Mouse (Mus musculus) embryonic facial prominence, embryonic 15.5 days (tissue): Measurements from ENCODE around the gene Usf1. TPM values are rescaled to one million over a fixed set of nuclear protein-coding genes. Genes with fewer than 3 reads are reported as not detected.

ENCODE experiments used
- ATAC-seq: fragments of 200-750 bp; cut with Nextera tagmentation; 2 replicates; pipeline ENCODE4 v1.8.0; 2017; ENCODE audit warnings: low read depth, moderate TSS enrichment; ENCODE audit not compliant: insufficient number of reproducible peaks, low FRiP score, low TSS enrichment
- H3K27ac ChIP-seq: fragments of 300-500 bp; sonication (generic); replicated peaks from 2 replicates; pipeline ENCODE4 v1.5.1; 2015; ENCODE audit warnings: mild to moderate bottlenecking, inconsistent platforms
- H3K27me3 ChIP-seq: fragments of 300-500 bp; sonication (generic); 2 replicates; pipeline ENCODE4 v1.6.1; 2015; ENCODE audit warnings: inconsistent platforms
- H3K36me3 ChIP-seq: fragments of 300-500 bp; sonication (generic); 2 replicates; pipeline ENCODE4 v1.6.1; 2015; ENCODE audit warnings: mild to moderate bottlenecking, inconsistent platforms
- H3K4me1 ChIP-seq: fragments of 300-500 bp; sonication (generic); 2 replicates; pipeline ENCODE4 v1.6.1; 2015; ENCODE audit warnings: inconsistent platforms
- H3K4me2 ChIP-seq: fragments of 300-500 bp; sonication (generic); replicated peaks from 2 replicates; pipeline ENCODE4 v1.6.1; 2015; ENCODE audit warnings: mild to moderate bottlenecking, inconsistent platforms
- H3K4me3 ChIP-seq: fragments of 300-500 bp; sonication (generic); replicated peaks from 2 replicates; pipeline ENCODE4 v1.5.1; 2015; ENCODE audit warnings: mild to moderate bottlenecking, inconsistent platforms
- H3K9ac ChIP-seq: fragments of 300-500 bp; sonication (generic); 2 replicates; pipeline ENCODE4 v1.6.1; 2015; ENCODE audit warnings: inconsistent platforms
- H3K9me3 ChIP-seq: fragments of 300-500 bp; sonication (generic); replicated peaks from 2 replicates; pipeline ENCODE4 v1.6.1; 2016; ENCODE audit warnings: inconsistent platforms
- WGBS: fragments of 180-500 bp; shearing (Covaris S2); methylation state at CpG from one replicate; pipeline ENCODE4 v1.1.7; 2015; 5-methylcytosine and 5-hydroxymethylcytosine counted together
- polyA plus RNA-seq: library from polyadenylated mRNA; unstranded; fragments of >200 nt; fragmentation: Nextera tagmentation; extraction: Ambion mirVana; gene quantifications from 2 replicates; pipeline ENCODE4 v1.2.1, GENCODE M21; 2015

The Usf1 gene
- polyA plus RNA-seq, 1 experiment from 2014 or later: 85.2 TPM

GRCm38 (mm10) chr1:171438014-171438670 lies 27.0 kb downstream of the Usf1 start:
- H3K9ac ChIP-seq: peak overlapping the region; percentile 28
- no peak for ATAC-seq
- peak overlapping the region; percentile 31 for H3K27ac ChIP-seq
- no peaks in the 10 kb centered on the region for H3K9me3 ChIP-seq
- no peaks in the 10 kb centered on the region for H3K36me3 ChIP-seq
- peak overlapping the region; percentile 59 for H3K4me2 ChIP-seq
- 2% methylated on average over 18 of the region's 18 CpGs for WGBS
- H3K4me1 ChIP-seq: peaks cover 23% of the 10 kb centered on the region; the same call in 1 of the 2 replicates
- H3K4me3 ChIP-seq: peak overlapping the region; percentile 53
- peaks cover 22% of the 10 kb centered on the region for H3K27me3 ChIP-seq

- H3K27me3 ChIP-seq: peaks cover 22% of the 10 kb centered on the region
- no peak overlapping the region for H3K9ac ChIP-seq
- peaks cover 23% of the 10 kb centered on the region; the same call in 1 of the 2 replicates for H3K4me1 ChIP-seq
- H3K27ac ChIP-seq: peak overlapping the region; percentile 66
- no peak for ATAC-seq
- no peaks in the 10 kb centered on the region for H3K36me3 ChIP-seq
- H3K4me3 ChIP-seq: peak overlapping the region; percentile 53
- peak overlapping the region; percentile 59 for H3K4me2 ChIP-seq
- 21% methylated on average over 8 of the region's 8 CpGs for WGBS
- no peaks in the 10 kb centered on the region for H3K9me3 ChIP-seq
Measured at GRCm38 (mm10) chr1:171439072-171439471, 28.0 kb downstream of the Usf1 start.

GRCm38 (mm10) chr1:171440025-171440725 lies 29.1 kb downstream of the Usf1 start:
- H3K4me1 ChIP-seq: peaks cover 23% of the 10 kb centered on the region; the same call in 1 of the 2 replicates
- H3K27ac ChIP-seq: peak overlapping the region; percentile 66; the same call in 1 of the 2 replicates
- H3K36me3 ChIP-seq: no peaks in the 10 kb centered on the region
- WGBS: 43% methylated on average over 8 of the region's 9 CpGs
- no peak overlapping the region for H3K9ac ChIP-seq
- peak overlapping the region; percentile 53 for H3K4me3 ChIP-seq
- no peak for ATAC-seq
- H3K4me2 ChIP-seq: peak overlapping the region; percentile 59
- H3K27me3 ChIP-seq: peaks cover 22% of the 10 kb centered on the region
- H3K9me3 ChIP-seq: no peaks in the 10 kb centered on the region

GRCm38 (mm10) chr1:171441466-171442412 lies 30.6 kb downstream of the Usf1 start:
- Histone ChIP-seq H3K27me3 (peaks cover 22% of the 10 kb centered on the region), H3K27ac (peak overlapping the region; percentile 55; the same call in 1 of the 2 replicates), H3K36me3 (no peaks in the 10 kb centered on the region), H3K4me3 (no peak overlapping the region), H3K4me2 (no peak overlapping the region), H3K9me3 (no peaks in the 10 kb centered on the region), H3K4me1 (peaks cover 23% of the 10 kb centered on the region; the same call in 1 of the 2 replicates), H3K9ac (no peak overlapping the region)
- WGBS: 47% methylated on average over 7 of the region's 7 CpGs
- no peak for ATAC-seq

GRCm38 (mm10) chr1:171442413-171442760 lies 31.3 kb downstream of the Usf1 start:
- no peak overlapping the region for H3K4me3 ChIP-seq
- no peaks in the 10 kb centered on the region for H3K36me3 ChIP-seq
- H3K4me1 ChIP-seq: peaks cover 17% of the 10 kb centered on the region; the same call in 1 of the 2 replicates
- no peaks in the 10 kb centered on the region for H3K9me3 ChIP-seq
- H3K9ac ChIP-seq: no peak overlapping the region
- H3K27ac ChIP-seq: 0 out of 2 replicates have a peak overlapping the region, but pooled peaks have one; percentile 48
- 45% methylated on average over 8 of the region's 8 CpGs for WGBS
- peaks cover 18% of the 10 kb centered on the region for H3K27me3 ChIP-seq
- no peak for ATAC-seq
- H3K4me2 ChIP-seq: no peak overlapping the region

- ATAC-seq: no peak
- no peaks in the 10 kb centered on the region for H3K27me3 ChIP-seq
- no peak overlapping the region for H3K4me2 ChIP-seq
- no peak overlapping the region for H3K4me3 ChIP-seq
- no peak overlapping the region for H3K9ac ChIP-seq
- no peaks in the 10 kb centered on the region for H3K36me3 ChIP-seq
- WGBS: 78% methylated on average over 5 of the region's 5 CpGs
- peaks cover 6% of the 10 kb centered on the region; the same call in 1 of the 2 replicates for H3K4me1 ChIP-seq
- H3K27ac ChIP-seq: no peak overlapping the region
- H3K9me3 ChIP-seq: no peaks in the 10 kb centered on the region
Measured at GRCm38 (mm10) chr1:171445050-171445449, 33.9 kb downstream of the Usf1 start.

- no peak overlapping the region for H3K27ac ChIP-seq
- no peaks in the 10 kb centered on the region for H3K4me1 ChIP-seq
- H3K9ac ChIP-seq: no peak overlapping the region
- 54% methylated on average over 7 of the region's 7 CpGs for WGBS
- no peak overlapping the region for H3K4me3 ChIP-seq
- ATAC-seq: no peak
- H3K36me3 ChIP-seq: no peaks in the 10 kb centered on the region
- H3K9me3 ChIP-seq: no peaks in the 10 kb centered on the region
- H3K27me3 ChIP-seq: no peaks in the 10 kb centered on the region
- no peak overlapping the region for H3K4me2 ChIP-seq
Measured at GRCm38 (mm10) chr1:171446854-171447253, 35.7 kb downstream of the Usf1 start.

- no peak overlapping the region for H3K9ac ChIP-seq
- no peak overlapping the region for H3K27ac ChIP-seq
Measured at GRCm38 (mm10) chr1:171447692-171448091, 36.6 kb downstream of the Usf1 start.

GRCm38 (mm10) chr1:171450062-171450461 lies 38.9 kb downstream of the Usf1 start:
- H3K36me3 ChIP-seq: no peaks in the 10 kb centered on the region
- 87% methylated on average over 11 of the region's 11 CpGs for whole genome bisulfite sequencing
- H3K27me3 ChIP-seq: no peaks in the 10 kb centered on the region
- H3K4me3 ChIP-seq: no peak overlapping the region
- no peaks in the 10 kb centered on the region for H3K9me3 ChIP-seq
- ATAC-seq: no peak
- H3K27ac ChIP-seq: no peak overlapping the region
- H3K4me2 ChIP-seq: no peak overlapping the region
- no peak overlapping the region for H3K9ac ChIP-seq
- H3K4me1 ChIP-seq: no peaks in the 10 kb centered on the region

More at GRCm38 (mm10) chr1:171447692-171448091, 36.6 kb downstream of the Usf1 start:
- H3K9me3 ChIP-seq: no peaks in the 10 kb centered on the region
- 64% methylated on average over 10 of the region's 10 CpGs for WGBS
- no peak for ATAC-seq
- H3K4me2 ChIP-seq: no peak overlapping the region
- H3K4me1 ChIP-seq: no peaks in the 10 kb centered on the region
- no peak overlapping the region for H3K4me3 ChIP-seq
- H3K27me3 ChIP-seq: no peaks in the 10 kb centered on the region
- no peaks in the 10 kb centered on the region for H3K36me3 ChIP-seq

GRCm38 (mm10) chr1:171451001-171451400 lies 39.9 kb downstream of the Usf1 start:
- Histone ChIP-seq H3K9ac (no peak overlapping the region), H3K27me3 (no peaks in the 10 kb centered on the region), H3K4me1 (no peaks in the 10 kb centered on the region), H3K4me3 (no peak overlapping the region), H3K4me2 (no peak overlapping the region), H3K27ac (no peak overlapping the region), H3K9me3 (no peaks in the 10 kb centered on the region), H3K36me3 (no peaks in the 10 kb centered on the region)
- ATAC-seq: no peak
- WGBS: 78% methylated on average over 10 of the region's 10 CpGs

GRCm38 (mm10) chr1:171452522-171452921 lies 41.4 kb downstream of the Usf1 start:
- Histone ChIP-seq H3K4me2 (no peak overlapping the region), H3K9ac (no peak overlapping the region), H3K27ac (no peak overlapping the region), H3K36me3 (no peaks in the 10 kb centered on the region), H3K4me1 (no peaks in the 10 kb centered on the region), H3K4me3 (no peak overlapping the region), H3K9me3 (no peaks in the 10 kb centered on the region), H3K27me3 (no peaks in the 10 kb centered on the region)
- no peak for ATAC-seq
- 70% methylated on average over 5 of the region's 5 CpGs for WGBS
